Mouse (Mus musculus): ENCODE measurements at regions not wholly inside any gene's neighbourhood (a gene's known extent, or its start where the extent isn't known, plus 50 kb on each side); places are given as distances from the start of the nearest gene placed in this dataset.

DNA sequence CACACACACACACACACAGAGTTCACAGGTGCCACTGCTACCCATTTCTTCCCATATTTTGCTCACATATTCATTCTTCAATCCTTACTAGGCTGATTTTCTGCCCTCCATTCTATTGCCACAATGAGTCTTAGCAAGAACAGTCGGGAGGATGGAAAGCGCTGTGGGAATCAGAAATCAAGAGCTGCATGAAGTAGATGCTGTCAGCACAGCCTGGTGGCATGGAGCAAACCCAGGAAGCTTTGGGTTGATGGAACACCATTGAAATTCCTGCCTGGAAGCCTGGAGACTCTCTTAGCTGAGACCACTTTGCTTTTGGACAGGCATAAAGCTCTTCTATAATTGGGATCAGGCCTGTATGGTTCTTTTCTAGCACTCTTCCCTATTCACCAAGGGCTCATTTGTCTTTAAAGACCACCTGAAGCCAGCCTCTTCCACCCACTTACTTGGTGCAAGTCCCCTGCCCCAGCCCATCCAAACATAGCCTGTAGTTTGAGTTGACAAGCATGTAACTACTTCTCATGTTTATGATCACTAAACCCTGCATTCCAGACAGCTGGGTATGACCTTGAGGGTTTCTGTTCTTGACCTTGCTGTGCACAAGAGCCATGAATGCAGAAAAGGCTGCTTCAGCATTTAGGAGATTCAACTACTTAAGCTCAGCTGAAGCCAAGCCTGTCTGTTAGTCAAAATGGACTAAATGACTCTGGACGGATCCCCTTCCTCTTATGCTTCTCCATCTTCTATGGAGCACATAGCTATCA is 537.4 kb downstream of the Slc4a3 start:
- TF ChIP-seq CTCF (IDR thresholded peaks at IDR 0.05; ENCODE audit: control insufficient read depth, insufficient read depth, insufficient read length): no peak
- no peak for TF ChIP-seq MAX (IDR thresholded peaks at IDR 0.05)

Measured in C2C12 (cell line).